Mouse (Mus musculus) embryonic facial prominence, embryonic 13.5 days (tissue): ENCODE measurements around the gene Aif1. TPM values are rescaled to one million over a fixed set of nuclear protein-coding genes. Genes with fewer than 3 reads are reported as not detected.

Source experiments
- ATAC-seq: fragments of 200-750 bp; cut with Nextera tagmentation; 2 replicates; pipeline ENCODE4 v1.8.0; 2017; ENCODE audit warnings: low read depth; ENCODE audit not compliant: insufficient number of reproducible peaks, insufficient read depth, low FRiP score, low TSS enrichment
- H3K27ac ChIP-seq: fragments of 300-500 bp; sonication (generic); 2 replicates; pipeline ENCODE4 v1.5.1; 2015; ENCODE audit warnings: moderate library complexity, mild to moderate bottlenecking, inconsistent platforms
- H3K27me3 ChIP-seq: fragments of 300-500 bp; sonication (generic); 2 replicates; pipeline ENCODE4 v1.6.1; 2015; ENCODE audit warnings: mild to moderate bottlenecking, inconsistent platforms
- H3K36me3 ChIP-seq: fragments of 300-500 bp; sonication (generic); 2 replicates; pipeline ENCODE4 v1.6.1; 2015; ENCODE audit warnings: mild to moderate bottlenecking, inconsistent platforms
- H3K4me1 ChIP-seq: fragments of 300-500 bp; sonication (generic); 2 replicates; pipeline ENCODE4 v1.6.1; 2015; ENCODE audit warnings: inconsistent platforms
- H3K4me2 ChIP-seq: fragments of 300-500 bp; sonication (generic); 2 replicates; pipeline ENCODE4 v1.6.1; 2015; ENCODE audit warnings: moderate library complexity, mild to moderate bottlenecking, inconsistent platforms
- H3K4me3 ChIP-seq: fragments of 300-500 bp; sonication (generic); 2 replicates; pipeline ENCODE4 v1.5.1; 2015; ENCODE audit warnings: mild to moderate bottlenecking, inconsistent platforms
- H3K9ac ChIP-seq: fragments of 300-500 bp; sonication (generic); 2 replicates; pipeline ENCODE4 v1.6.1; 2015; ENCODE audit warnings: mild to moderate bottlenecking, inconsistent platforms
- H3K9me3 ChIP-seq: fragments of 300-500 bp; sonication (generic); 2 replicates; pipeline ENCODE4 v1.6.1; 2016; ENCODE audit warnings: inconsistent platforms
- WGBS: fragments of 180-500 bp; shearing (Covaris S2); methylation state at CpG from one replicate; pipeline ENCODE4 v1.1.7; 2015; ENCODE audit warnings: mixed read lengths; 5-methylcytosine and 5-hydroxymethylcytosine counted together
- polyA plus RNA-seq: library from polyadenylated mRNA; unstranded; fragments of >200 nt; fragmentation: Nextera tagmentation; extraction: Ambion mirVana; gene quantifications from 2 replicates; pipeline ENCODE4 v1.2.1, GENCODE M21; 2015

The Aif1 gene
- polyA plus RNA-seq, 1 experiment from 2014 or later, result 8.1 TPM

DNA sequence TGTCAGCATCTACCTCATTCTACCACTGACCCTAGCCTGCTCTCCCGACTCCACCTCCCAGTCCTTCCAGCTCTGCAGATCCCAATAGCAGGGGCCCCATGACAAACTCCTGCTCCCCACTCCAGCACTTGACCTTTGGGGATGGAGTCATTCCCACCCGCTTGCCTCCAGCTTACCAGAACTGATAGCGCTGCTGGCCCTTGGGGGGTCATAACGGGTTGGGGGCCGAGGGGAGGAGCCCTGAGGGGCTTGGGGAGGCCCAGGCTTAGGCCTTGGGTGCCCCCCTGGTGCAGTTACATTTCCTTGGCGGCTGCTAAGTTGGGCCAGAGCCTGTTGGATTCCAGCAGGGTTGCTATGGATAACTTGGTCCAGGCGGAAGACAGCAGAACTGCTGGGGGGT lies 21.3 kb downstream of the Aif1 start:
- WGBS, result 73% methylated on average over 7 of the region's 7 CpGs

DNA sequence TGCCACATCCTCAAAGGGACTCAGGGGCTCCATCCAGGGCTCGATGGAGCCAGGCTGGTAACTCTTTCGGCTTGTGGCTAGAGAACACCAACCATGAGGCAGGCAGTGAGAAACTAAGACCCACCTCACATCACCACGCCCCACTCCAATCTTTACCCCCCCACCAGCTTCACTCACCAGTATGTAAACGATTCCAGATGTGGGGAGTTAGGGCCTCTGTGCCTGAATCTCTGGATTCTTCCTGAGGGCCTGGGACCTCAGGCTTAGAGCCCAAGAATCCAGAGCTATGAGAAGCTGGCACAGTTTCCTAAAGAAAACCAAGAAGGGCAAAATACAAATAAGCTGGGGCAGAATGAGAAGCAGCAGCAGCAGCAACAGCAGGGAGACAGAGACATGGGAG lies 21.9 kb downstream of the Aif1 start:
- Histone ChIP-seq H3K9ac (0 out of 2 replicates have a peak overlapping the region, but pooled peaks have one; percentile 63), H3K27ac (peak overlapping the region; percentile 77), H3K4me1 (peaks cover 23% of the 10 kb centered on the region), H3K4me2 (no peak overlapping the region), H3K9me3 (no peaks in the 10 kb centered on the region), H3K27me3 (no peaks in the 10 kb centered on the region), H3K36me3 (peaks cover 98% of the 10 kb centered on the region), H3K4me3 (no peak overlapping the region)
- 35% methylated on average over 4 of the region's 4 CpGs for WGBS
- no peak for ATAC-seq

More for the DNA sequence above, 21.3 kb downstream of the Aif1 start:
- H3K9me3 ChIP-seq, result no peaks in the 10 kb centered on the region
- peaks cover 23% of the 10 kb centered on the region for H3K4me1 ChIP-seq
- H3K27me3 ChIP-seq, result no peaks in the 10 kb centered on the region
- ATAC-seq, result no peak
- no peak overlapping the region for H3K4me3 ChIP-seq
- H3K9ac ChIP-seq, result peak overlapping the region; percentile 63
- peak overlapping the region; percentile 5; the same call in 1 of the 2 replicates for H3K4me2 ChIP-seq
- H3K36me3 ChIP-seq, result peaks cover 98% of the 10 kb centered on the region
- peak overlapping the region; percentile 77 for H3K27ac ChIP-seq

DNA sequence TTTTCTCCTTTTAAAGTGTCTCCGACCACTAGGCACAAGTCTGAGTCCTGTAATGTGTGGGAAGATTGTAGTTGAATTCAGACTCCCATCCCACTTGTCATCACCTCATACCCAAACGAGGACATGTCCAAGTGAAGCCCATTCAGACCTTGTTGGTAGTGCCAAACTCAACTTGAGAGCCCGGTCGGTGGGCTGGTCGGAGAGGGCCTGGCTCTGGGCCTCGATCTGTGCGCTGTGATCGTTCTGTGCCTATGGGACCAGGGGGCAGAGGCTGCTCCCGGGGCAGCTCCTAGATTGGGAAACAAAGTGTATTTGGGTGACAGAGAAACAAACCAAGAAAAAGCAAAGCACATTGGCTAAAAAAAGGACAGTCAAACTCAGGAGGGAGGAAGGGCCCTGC lies 22.8 kb downstream of the Aif1 start:
- H3K27ac ChIP-seq, result no peak overlapping the region
- no peak overlapping the region for H3K9ac ChIP-seq
- H3K4me3 ChIP-seq, result no peak overlapping the region
- WGBS, result 93% methylated on average over 9 of the region's 9 CpGs
- no peak overlapping the region for H3K4me2 ChIP-seq
- H3K27me3 ChIP-seq, result no peaks in the 10 kb centered on the region
- peaks cover 98% of the 10 kb centered on the region for H3K36me3 ChIP-seq
- H3K4me1 ChIP-seq, result peaks cover 23% of the 10 kb centered on the region
- ATAC-seq, result no peak
- no peaks in the 10 kb centered on the region for H3K9me3 ChIP-seq

DNA sequence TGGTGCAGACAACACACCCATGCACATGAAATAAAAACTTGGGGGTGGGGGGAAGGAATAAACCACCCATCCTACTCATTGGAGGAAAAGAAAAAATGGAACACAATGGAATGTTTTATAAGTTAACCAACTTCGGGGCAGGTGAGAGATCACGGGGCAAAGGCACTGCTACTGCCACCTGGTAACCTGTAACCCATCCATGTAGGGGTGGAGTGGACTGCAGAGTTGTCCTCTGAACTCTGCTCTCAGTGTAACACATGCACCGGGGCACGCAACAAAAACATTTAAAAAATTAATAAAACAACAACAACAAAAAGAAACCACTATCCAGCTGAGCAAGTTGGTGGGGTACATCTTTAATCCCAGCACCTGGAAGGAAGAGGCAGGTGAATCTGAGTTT lies 23.7 kb downstream of the Aif1 start:
- Histone ChIP-seq H3K4me2 (no peak overlapping the region), H3K27me3 (no peaks in the 10 kb centered on the region), H3K9ac (no peak overlapping the region), H3K27ac (no peak overlapping the region), H3K4me1 (peaks cover 23% of the 10 kb centered on the region), H3K9me3 (no peaks in the 10 kb centered on the region), H3K36me3 (peaks cover 96% of the 10 kb centered on the region), H3K4me3 (no peak overlapping the region)
- 93% methylated on average over 4 of the region's 4 CpGs for WGBS
- no peak for ATAC-seq

DNA sequence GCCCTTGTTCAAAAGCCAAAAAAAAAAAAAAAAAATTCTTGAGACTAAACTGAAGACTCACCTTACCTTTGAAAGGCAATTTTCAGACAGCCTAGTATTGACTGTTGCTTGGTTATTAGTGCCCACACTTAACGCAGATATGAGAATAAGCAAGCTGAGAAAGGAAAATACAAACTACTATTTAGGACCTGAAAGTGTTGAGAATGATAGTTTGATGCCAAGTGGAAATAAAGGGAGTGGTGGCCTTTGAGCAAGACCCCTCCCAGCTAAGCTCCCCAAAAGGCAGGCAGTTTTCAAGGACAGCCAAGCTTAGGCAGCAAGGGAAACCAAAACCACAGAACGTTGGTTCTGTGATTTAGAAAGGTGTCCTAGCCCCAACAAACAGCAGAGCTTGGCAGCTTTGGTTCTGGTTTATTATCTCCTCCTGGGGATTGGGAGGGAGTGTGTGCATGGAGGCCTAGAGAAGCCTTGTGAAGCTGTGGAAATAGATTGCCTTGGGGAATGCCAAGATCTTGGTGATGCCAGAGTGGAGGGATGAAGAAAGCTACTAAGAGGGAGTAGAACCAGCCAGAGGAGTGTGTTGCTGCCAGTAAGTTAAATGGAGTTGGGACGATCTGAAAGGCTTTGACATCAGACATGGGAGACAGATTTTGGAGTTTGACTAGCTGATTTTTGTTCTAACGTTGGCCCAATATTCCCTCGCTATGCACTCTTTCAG lies 27.8 kb downstream of the Aif1 start:
- H3K27ac ChIP-seq, result peak overlapping the region; percentile 33; the same call in 1 of the 2 replicates
- H3K4me1 ChIP-seq, result no peaks in the 10 kb centered on the region
- H3K36me3 ChIP-seq, result peaks cover 96% of the 10 kb centered on the region
- H3K9me3 ChIP-seq, result no peaks in the 10 kb centered on the region
- H3K4me2 ChIP-seq, result no peak overlapping the region
- H3K27me3 ChIP-seq, result no peaks in the 10 kb centered on the region
- no peak overlapping the region for H3K9ac ChIP-seq
- WGBS, result 69% methylated on average over 5 of the region's 5 CpGs
- ATAC-seq, result no peak; the same call in 1 of the 2 replicates
- no peak overlapping the region for H3K4me3 ChIP-seq

DNA sequence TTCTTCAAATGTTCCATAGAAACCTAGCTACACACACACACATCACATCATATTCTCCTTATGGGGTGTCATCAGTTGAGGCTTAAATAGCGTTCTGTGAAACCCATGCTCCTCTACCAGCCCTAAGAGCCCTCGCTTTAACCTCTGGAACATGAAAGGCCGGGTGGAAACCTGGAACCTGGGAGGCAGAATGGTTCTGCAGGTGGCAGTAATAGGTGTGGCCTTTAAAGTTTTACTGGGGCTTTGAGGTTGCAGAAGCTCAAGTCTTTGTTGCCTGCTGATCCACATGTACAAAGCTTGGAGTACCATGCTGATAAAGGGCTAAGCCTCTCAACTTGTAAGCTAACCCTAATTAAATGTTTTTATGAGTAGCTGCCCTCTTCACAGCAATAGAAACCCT lies 28.5 kb downstream of the Aif1 start:
- no peaks in the 10 kb centered on the region for H3K27me3 ChIP-seq
- H3K9ac ChIP-seq, result no peak overlapping the region
- H3K4me2 ChIP-seq, result no peak overlapping the region
- no peaks in the 10 kb centered on the region for H3K4me1 ChIP-seq
- H3K36me3 ChIP-seq, result peaks cover 96% of the 10 kb centered on the region
- no peaks in the 10 kb centered on the region for H3K9me3 ChIP-seq
- WGBS, result 64% methylated on average over 3 of the region's 3 CpGs
- H3K27ac ChIP-seq, result peak overlapping the region; percentile 35; the same call in 1 of the 2 replicates
- H3K4me3 ChIP-seq, result no peak overlapping the region
- no peak for ATAC-seq

DNA sequence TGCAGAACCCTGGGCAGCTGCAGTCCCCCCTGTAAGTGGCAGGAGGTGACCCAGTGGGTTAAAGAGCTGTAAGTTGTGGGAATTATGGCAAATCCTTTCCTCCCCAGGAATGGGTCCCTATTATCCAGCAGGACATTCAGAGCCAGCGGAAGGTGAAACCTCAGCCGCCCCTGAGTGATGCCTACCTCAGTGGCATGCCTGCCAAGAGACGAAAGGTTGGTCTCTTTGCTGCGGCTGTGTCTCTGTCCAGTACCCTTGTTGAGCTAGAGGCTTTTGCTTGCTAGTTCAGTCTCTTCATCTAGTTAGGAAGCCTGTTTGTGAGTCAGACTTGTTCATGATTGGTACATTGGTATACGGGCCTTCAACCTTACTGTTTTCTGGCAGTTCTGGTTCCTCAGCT lies 29.7 kb downstream of the Aif1 start:
- peaks cover 96% of the 10 kb centered on the region for H3K36me3 ChIP-seq
- H3K9me3 ChIP-seq, result no peaks in the 10 kb centered on the region
- H3K9ac ChIP-seq, result no peak overlapping the region
- no peak overlapping the region for H3K4me3 ChIP-seq
- no peak for ATAC-seq
- no peaks in the 10 kb centered on the region for H3K27me3 ChIP-seq
- 86% methylated on average over 5 of the region's 5 CpGs for WGBS
- H3K4me1 ChIP-seq, result no peaks in the 10 kb centered on the region
- H3K4me2 ChIP-seq, result no peak overlapping the region
- H3K27ac ChIP-seq, result no peak overlapping the region

DNA sequence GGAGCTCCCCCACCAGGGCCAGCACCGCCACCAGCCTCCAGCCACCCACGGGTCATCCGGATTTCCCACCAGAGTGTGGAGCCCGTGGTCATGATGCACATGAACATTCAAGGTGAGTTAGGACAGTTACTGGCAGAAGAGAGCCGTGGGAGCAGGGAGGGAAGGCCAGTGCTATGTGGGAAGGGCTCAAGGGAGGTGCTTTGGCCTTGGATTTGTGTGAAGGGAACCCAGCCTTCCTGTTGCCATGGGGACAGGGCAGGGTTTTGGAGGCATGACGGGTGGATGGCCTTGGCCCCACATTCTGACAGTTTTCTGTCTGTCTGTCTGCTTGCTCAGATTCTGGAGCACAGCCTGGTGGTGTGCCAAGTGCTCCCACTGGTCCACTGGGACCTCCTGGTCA lies 33.9 kb downstream of the Aif1 start:
- peaks cover 89% of the 10 kb centered on the region for H3K36me3 ChIP-seq
- H3K4me2 ChIP-seq, result no peak overlapping the region
- WGBS, result 86% methylated on average over 6 of the region's 6 CpGs

DNA sequence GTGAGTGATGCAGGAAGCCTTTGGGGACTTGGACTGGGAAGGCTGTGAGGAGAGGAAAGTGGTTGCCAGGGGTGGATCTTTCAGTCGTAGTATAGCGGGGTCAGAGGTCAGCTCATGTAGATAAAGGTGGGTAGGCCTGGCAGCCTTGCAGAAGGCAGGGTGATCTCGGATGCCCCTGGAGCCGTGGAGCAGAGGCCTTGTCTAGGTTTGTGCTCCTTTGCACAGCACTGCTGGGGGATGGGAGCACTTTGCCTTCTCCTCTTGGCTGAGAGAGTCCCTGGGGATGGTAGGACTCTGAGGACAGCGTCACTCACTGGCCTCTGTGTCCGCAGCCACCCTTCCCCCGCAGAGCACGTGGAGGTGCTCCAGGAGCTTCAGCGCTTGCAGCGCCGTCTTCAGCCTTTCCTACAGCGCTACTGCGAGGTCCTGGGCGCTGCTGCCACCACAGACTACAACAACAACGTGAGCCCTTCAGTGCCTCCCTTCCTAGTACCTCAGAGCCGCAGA lies 35.3 kb downstream of the Aif1 start:
- ATAC-seq, result no peak
- H3K9me3 ChIP-seq, result no peaks in the 10 kb centered on the region
- no peak overlapping the region for H3K4me2 ChIP-seq
- no peaks in the 10 kb centered on the region for H3K27me3 ChIP-seq
- peaks cover 75% of the 10 kb centered on the region for H3K36me3 ChIP-seq
- H3K4me1 ChIP-seq, result peaks cover 15% of the 10 kb centered on the region
- H3K27ac ChIP-seq, result no peak overlapping the region
- H3K4me3 ChIP-seq, result no peak overlapping the region
- H3K9ac ChIP-seq, result no peak overlapping the region
- WGBS, result 75% methylated on average over 16 of the region's 16 CpGs

More for the DNA sequence above, 33.9 kb downstream of the Aif1 start:
- peaks cover 6% of the 10 kb centered on the region for H3K4me1 ChIP-seq
- no peak overlapping the region for H3K27ac ChIP-seq
- H3K9me3 ChIP-seq, result no peaks in the 10 kb centered on the region
- ATAC-seq, result no peak
- H3K27me3 ChIP-seq, result no peaks in the 10 kb centered on the region
- H3K9ac ChIP-seq, result no peak overlapping the region
- H3K4me3 ChIP-seq, result no peak overlapping the region

DNA sequence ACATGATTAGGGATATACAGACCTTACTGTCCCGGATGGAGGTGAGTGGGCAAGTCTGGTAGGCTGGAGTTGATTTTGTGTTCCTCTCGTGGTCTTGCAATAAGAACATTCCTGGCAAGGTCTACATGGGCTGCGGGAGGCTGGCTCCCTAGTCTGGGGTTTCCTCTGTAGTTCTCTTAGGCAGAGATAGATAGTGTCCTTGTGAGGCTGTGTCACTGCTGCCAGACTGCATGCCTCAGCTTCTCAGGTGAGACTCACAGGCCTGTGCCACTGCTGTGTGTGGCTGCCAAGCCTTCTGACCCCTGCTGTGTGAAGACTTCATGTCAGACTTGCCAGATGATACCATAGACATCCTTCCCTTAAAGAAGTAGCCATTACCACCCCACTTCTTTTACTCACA lies 36.6 kb downstream of the Aif1 start:
- H3K36me3 ChIP-seq, result peaks cover 62% of the 10 kb centered on the region
- no peak for ATAC-seq
- no peak overlapping the region for H3K4me2 ChIP-seq
- 92% methylated on average over 3 of the region's 3 CpGs for WGBS
- no peak overlapping the region for H3K9ac ChIP-seq
- H3K27me3 ChIP-seq, result no peaks in the 10 kb centered on the region
- no peak overlapping the region for H3K4me3 ChIP-seq
- no peaks in the 10 kb centered on the region for H3K9me3 ChIP-seq
- no peak overlapping the region for H3K27ac ChIP-seq
- peaks cover 15% of the 10 kb centered on the region for H3K4me1 ChIP-seq

DNA sequence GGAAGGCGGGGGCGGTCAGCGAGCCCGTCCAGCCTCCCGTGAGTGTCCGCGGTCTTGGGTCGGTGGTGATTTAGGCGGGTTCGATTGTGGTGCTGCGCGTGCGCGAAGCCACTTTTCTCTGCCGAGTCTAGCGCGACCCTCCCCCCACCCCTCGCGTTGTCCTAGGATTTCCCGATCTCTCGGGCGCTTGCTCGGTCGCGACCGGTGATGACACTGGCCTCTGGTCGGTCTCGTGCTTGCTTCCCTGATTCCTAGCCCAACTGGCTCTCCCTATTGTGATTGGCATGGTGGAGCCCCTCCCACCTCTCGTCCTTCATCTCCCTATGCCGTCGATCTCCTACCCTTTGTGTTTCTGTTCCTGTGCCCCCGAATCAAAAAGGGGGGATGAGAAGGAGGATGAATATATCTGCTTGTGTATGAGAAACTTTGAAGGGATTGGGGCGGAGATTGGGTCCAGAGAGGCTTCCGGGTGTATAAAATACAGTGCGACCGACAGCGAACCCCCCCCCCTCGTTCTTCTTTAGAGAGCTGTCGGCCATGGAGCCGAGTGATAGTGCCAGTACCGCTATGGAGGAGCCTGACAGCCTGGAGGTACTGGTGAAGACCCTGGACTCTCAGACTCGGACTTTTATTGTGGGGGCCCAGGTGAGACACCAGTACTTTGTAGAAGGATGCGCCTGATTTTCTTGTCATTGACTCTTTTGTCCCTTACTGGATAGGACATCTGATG lies 40.1 kb downstream of the Aif1 start:
- H3K27me3 ChIP-seq, result no peaks in the 10 kb centered on the region
- H3K9ac ChIP-seq, result peak overlapping the region; percentile 84
- WGBS, result under 1% methylated on average over 43 of the region's 43 CpGs

More for the DNA sequence above, 40.1 kb downstream of the Aif1 start:
- H3K27ac ChIP-seq, result peak overlapping the region; percentile 95
- peak overlapping the region; percentile 73 for H3K4me2 ChIP-seq
- H3K36me3 ChIP-seq, result peaks cover 31% of the 10 kb centered on the region
- ATAC-seq, result peak; percentile 56
- peaks cover 15% of the 10 kb centered on the region for H3K4me1 ChIP-seq
- H3K9me3 ChIP-seq, result no peaks in the 10 kb centered on the region
- peak overlapping the region; percentile 73 for H3K4me3 ChIP-seq
